Mouse (Mus musculus): Measurements from ENCODE around the gene Myo1h. TPM values are rescaled to one million over a fixed set of nuclear protein-coding genes. Genes with fewer than 3 reads are reported as not detected.

Myo1h gene
- polyA plus RNA-seq (2012; fragmentation: generic; extraction: Trizol) = 10 to 100 TPM in 1 of 2 experiments, 1 to 10 TPM in 1; 5.0 to 10.8 TPM

DNA sequence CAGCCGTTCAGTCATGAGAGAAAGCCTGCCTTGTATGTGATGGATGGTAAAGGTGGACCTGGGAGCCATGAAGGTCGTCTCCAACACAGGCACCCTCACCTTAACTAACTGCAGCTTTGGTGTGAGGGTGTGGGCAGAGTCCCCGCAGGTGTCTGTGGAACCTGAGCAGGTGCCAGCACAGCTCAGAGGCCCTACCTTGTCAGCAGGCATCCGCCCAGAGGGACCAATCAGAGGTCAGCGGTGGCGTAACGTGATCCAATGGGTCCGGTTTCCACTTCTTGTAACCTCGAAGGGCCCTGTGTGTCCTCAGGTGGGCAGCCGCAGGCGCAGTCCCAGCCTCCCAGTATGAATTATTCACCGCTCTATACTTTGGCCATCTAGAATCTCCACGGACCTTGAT is at the start of gene Myo1h:
Gene Myo1h (plus strand): TSS at position 293 of the 400 bp plus-strand sequence.

GRCm38 (mm10) chr5:114273693-114274402 is 15.1 kb upstream of the Myo1h start, which contains the start of gene Foxn4:
Gene Foxn4 (minus strand): TSS chr5:114273807.

DNA sequence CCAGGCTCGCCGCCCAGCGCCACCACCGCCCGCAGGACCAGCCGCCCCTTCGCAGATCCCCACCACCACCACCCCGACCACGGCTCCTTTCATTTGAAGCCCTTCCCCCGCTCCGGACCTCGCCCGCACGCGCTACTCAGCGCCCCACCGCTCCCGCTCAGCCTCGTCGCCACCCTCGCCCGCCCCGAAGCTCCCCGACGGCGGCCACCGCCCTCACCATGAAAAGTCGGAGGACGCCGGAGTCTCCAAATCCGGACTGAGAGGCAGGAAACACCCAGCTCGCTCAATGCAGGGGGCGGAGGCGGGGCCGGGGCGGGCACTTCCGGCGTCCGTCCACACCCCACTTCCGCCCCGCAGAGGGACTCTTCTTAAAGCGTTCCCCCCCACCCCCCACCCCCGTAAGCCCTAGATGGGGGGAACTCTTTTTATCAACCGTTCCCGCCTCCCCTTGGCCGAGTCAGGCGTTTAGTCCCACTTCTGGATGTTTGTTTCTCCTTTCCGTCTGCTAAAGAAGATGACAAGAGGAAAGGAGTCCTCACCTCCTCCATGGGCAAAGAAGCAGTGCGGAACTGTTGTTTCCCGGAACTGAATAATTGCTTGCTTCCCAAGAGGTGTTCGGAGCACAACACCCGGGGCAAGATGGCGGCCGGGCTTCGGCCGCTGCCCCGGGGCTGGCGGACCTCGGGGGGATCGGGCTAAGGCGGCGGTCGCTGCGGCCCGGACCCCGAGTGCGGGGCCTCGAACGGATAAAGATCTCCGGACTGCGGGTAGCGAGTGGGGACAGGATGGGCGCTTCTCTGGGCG is 91.4 kb downstream of the Myo1h start, which contains the start of the genes Kctd10 and Ube3b:
Gene Kctd10 (minus strand): TSS at position 300 of the 804 bp plus-strand sequence.
Gene Ube3b (plus strand): TSS at position 399 of the 804 bp plus-strand sequence.

Other genes starting within 250 kb of the Myo1h start
- 10 to 100 TPM in 1 of 2 experiments, 1 to 10 TPM in 1; 4.8 to 18.7 TPM for gene Usp30, start 223.7 kb upstream of the Myo1h start, polyA plus RNA-seq (2012; fragmentation: generic; extraction: Trizol)
- under 1 TPM; 0.04 to 0.05 TPM for gene Svop, start 197.6 kb upstream of the Myo1h start, polyA plus RNA-seq (2012; fragmentation: generic; extraction: Trizol)
- gene Alkbh2, start 160.9 kb upstream of the Myo1h start, polyA plus RNA-seq (2012; fragmentation: generic; extraction: Trizol) = 1 to 10 TPM; 1.4 TPM
- 1 to 10 TPM; 2.7 to 9.9 TPM for gene Ung, start 158.8 kb upstream of the Myo1h start, polyA plus RNA-seq (2012; fragmentation: generic; extraction: Trizol)
- gene Acacb, start 142.6 kb upstream of the Myo1h start, polyA plus RNA-seq (2012; fragmentation: generic; extraction: Trizol) = under 1 TPM; 0.04 to 0.41 TPM
- gene Foxn4, start 15.4 kb upstream of the Myo1h start, polyA plus RNA-seq (2012; fragmentation: generic; extraction: Trizol) = not detected
- 100 to 1,000 TPM; 103 to 144 TPM for gene Kctd10, start 91.3 kb downstream of the Myo1h start, polyA plus RNA-seq (2012; fragmentation: generic; extraction: Trizol)
- 10 to 100 TPM; 29.3 to 41.4 TPM for gene Ube3b, start 91.4 kb downstream of the Myo1h start, polyA plus RNA-seq (2012; fragmentation: generic; extraction: Trizol)
- gene Mmab, start 154.9 kb downstream of the Myo1h start, polyA plus RNA-seq (2012; fragmentation: generic; extraction: Trizol) = 10 to 100 TPM in 1 of 2 experiments, 1 to 10 TPM in 1; 9.3 to 20.1 TPM
- gene Mvk, start 155.1 kb downstream of the Myo1h start, polyA plus RNA-seq (2012; fragmentation: generic; extraction: Trizol) = 100 to 1,000 TPM in 1 of 2 experiments, 10 to 100 TPM in 1; 69.8 to 114 TPM

Data from C3H10T1/2 (cell line).